Mouse (Mus musculus) lung, adult 2 months (tissue): ENCODE results near the gene Slc9a6. TPM values are rescaled to one million over a fixed set of nuclear protein-coding genes. Genes with fewer than 3 reads are reported as not detected.

Source experiments
- DNase-seq: peaks from one replicate; pipeline ENCODE4 v3.0.0; 2022
- H3K4me1 ChIP-seq: fragments of 200-500 bp; 2 replicates; pipeline ENCODE4 v1.6.1; 2011; ENCODE audit warnings: low read length; ENCODE audit not compliant: control insufficient read depth, insufficient read depth
- H3K4me3 ChIP-seq: fragments of 200-500 bp; replicated peaks from 2 replicates; pipeline ENCODE3; 2011; ENCODE audit warnings: low read depth, mild to moderate bottlenecking, control low read depth, low read length; ENCODE audit errors: extremely low read depth
- CTCF ChIP-seq: fragments of 200-500 bp; IDR thresholded peaks from 2 replicates; pipeline ENCODE4 v1.5.1; 2011; ENCODE audit warnings: mild to moderate bottlenecking, low read length, control low read depth; ENCODE audit not compliant: insufficient read depth
- POLR2A ChIP-seq: fragments of 200-500 bp; IDR thresholded peaks from 2 replicates; pipeline ENCODE4 v1.6.1; 2011; ENCODE audit warnings: low read depth, mild to moderate bottlenecking, control low read depth, low read length, borderline replicate concordance; ENCODE audit errors: extremely low read depth
- WGBS: fragments of 180-500 bp; shearing (Covaris S2); methylation state at CpG from one replicate; pipeline ENCODE4 v1.1.7; 2018; 5-methylcytosine and 5-hydroxymethylcytosine counted together
- polyA plus RNA-seq: library from polyadenylated mRNA; depleted of rRNA; stranded (reverse); fragments of >200 nt; gene quantifications from 2 replicates; pipeline ENCODE4 v1.2.3, GENCODE M21; 2012; rRNA removed

Gene Slc9a6
- polyA plus RNA-seq: 29.7 and 29.9 TPM in 2 replicates

- DNase-seq: peak; percentile 54
- H3K4me3 ChIP-seq: peak within 1 kb of the TSS; percentile 91
- 16% methylated on average over 50 of the region's 50 CpGs for WGBS
- TF ChIP-seq CTCF: no peak
- peak; percentile 38; the same call in 1 of the 2 replicates for TF ChIP-seq POLR2A
- H3K4me1 ChIP-seq: no peaks in the 10 kb centered on the region
These were observed at the start of gene Slc9a6 for GRCm38 (mm10) chrX:56609623-56610317. Gene Slc9a6, plus strand, starts transcription at chrX:56609757.

- no peaks in the 10 kb centered on the region for H3K4me1 ChIP-seq
- TF ChIP-seq POLR2A: no peak
- peak; percentile 48 for TF ChIP-seq CTCF
- no peak overlapping the region for H3K4me3 ChIP-seq
- 26% methylated on average over 6 of the region's 6 CpGs for WGBS
- DNase-seq: peak; percentile 9
These were observed 37.1 kb upstream of the Slc9a6 start for GRCm38 (mm10) chrX:56572465-56572864.

GRCm38 (mm10) chrX:56578200-56578599 lies 31.4 kb upstream of the Slc9a6 start:
- H3K4me3 ChIP-seq: no peak overlapping the region
- WGBS: 67% methylated on average over 2 of the region's 2 CpGs
- no peak for TF ChIP-seq POLR2A
- TF ChIP-seq CTCF: no peak
- H3K4me1 ChIP-seq: no peaks in the 10 kb centered on the region
- no peak for DNase-seq

DNA sequence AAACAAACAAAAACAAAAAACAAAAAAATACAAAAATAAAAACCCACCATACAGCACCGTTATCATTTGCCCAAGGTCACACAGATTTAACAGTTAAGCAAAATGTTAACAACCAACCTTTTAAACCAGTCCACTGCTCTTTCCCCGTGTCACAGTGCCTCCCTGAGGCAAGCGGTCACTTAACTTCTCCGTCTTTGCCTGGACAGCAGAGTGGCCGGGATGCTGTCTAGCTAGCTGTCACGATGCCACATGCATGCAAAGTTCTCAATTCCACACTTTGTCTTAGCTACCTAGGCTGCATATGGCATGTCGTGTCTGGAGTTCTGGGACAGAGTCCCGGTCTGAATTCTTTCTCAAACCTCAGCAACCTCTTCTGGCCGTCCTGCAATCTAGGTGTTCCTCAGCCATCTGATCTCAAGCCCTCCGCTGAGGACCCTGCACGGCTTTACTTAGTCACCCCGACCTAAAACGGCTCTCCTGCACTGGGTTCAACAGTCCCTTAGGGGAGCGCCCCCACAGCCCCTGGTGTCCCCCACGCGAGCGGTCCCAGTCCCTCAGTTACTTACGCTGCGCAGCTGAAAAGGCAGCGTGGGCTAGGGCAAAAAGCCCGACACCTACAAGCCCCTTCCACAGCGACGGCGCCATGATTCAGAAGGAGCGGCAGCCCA lies 12.2 kb upstream of the Slc9a6 start:
- H3K4me1 ChIP-seq: peaks cover 2% of the 10 kb centered on the region
- TF ChIP-seq POLR2A (no peak), CTCF (0 out of 2 replicates have a peak, but pooled peaks have one; percentile 25)
- WGBS: 20% methylated on average over 25 of the region's 25 CpGs
- DNase-seq: no peak
- H3K4me3 ChIP-seq: peak overlapping the region; percentile 89

DNA sequence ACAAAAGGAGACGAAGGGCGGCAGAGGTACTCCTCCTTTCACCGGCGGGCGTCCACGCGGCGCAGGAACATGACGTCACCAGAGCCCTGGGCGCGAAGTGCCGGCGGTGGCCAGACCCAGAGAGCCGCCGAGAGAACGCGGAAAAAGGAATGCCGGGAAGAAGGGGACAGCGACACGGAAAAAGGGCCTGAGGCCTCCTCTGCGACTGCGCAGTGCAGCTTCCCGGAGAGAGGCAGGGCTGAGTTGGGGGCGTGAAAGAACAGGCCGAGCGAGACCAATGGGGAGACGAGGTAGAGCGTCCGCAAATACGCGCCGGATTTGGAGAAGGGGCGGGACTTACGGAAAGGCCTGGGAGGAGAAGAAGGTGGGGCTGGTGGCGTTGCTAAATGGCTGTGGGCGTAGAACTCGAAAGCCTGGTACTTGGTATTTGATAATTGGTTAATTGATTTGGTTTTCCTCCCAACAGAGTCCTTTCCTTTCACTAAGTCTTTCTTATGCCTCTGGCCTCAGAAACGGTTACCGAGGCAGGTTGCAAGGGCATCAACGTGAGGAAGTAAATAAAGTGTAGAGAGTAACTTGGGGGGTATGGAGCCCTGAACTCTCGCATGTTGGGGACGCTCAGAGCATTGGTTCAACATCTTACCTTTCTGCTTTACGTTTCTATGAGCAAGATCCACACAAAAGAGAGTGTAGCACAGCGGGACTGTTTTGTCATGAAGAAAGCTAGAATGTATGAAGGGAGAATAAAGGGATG lies 11.5 kb upstream of the Slc9a6 start, which contains the start of gene Mmgt1:
Gene Mmgt1 (minus strand): TSS at position 183 of the 754 bp plus-strand sequence.
- DNase-seq: peak; percentile 83
- H3K4me3 ChIP-seq: peak within 1 kb of the TSS; percentile 89
- no peak for TF ChIP-seq CTCF
- peak; percentile 60; the same call in 1 of the 2 replicates for TF ChIP-seq POLR2A
- 27% methylated on average over 43 of the region's 44 CpGs for WGBS
- peaks cover 2% of the 10 kb centered on the region for H3K4me1 ChIP-seq

DNA sequence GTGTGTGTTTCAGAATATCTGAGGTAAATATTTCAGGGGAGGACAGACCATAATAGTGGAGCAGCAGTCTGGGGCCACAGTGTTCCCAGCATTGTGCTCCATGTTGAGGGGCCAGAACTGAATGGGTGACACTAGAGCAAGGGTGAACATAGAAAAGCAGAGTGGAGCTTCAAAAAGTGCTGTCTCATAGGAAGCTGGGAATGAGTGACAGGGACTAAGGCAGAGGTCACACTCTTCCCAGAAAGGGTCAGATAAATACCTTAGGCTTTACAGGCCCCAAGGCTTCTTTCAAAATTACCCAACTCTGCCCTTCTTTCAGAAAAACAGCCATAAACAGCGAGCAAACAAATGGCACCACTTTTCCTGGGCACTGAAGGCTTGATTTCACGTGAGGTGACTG lies 3.0 kb upstream of the Slc9a6 start:
- H3K4me3 ChIP-seq: no peak overlapping the region
- 75% methylated on average over 2 of the region's 2 CpGs for WGBS
- H3K4me1 ChIP-seq: no peaks in the 10 kb centered on the region
- DNase-seq: no peak
- no peak for TF ChIP-seq POLR2A
- TF ChIP-seq CTCF: no peak

GRCm38 (mm10) chrX:56607032-56607710 lies 2.4 kb upstream of the Slc9a6 start:
- Histone ChIP-seq H3K4me3 (no peak overlapping the region), H3K4me1 (no peaks in the 10 kb centered on the region)
- DNase-seq: peak; percentile 7
- TF ChIP-seq CTCF: no peak
- no peak for TF ChIP-seq POLR2A
- WGBS: 58% methylated on average over 7 of the region's 7 CpGs

GRCm38 (mm10) chrX:56609285-56609622 lies 303 bp upstream of the Slc9a6 start:
- TF ChIP-seq POLR2A: no peak
- TF ChIP-seq CTCF: no peak
- 26% methylated on average over 7 of the region's 7 CpGs for WGBS
- no peak for DNase-seq
- Histone ChIP-seq H3K4me3 (peak overlapping the region; percentile 76), H3K4me1 (no peaks in the 10 kb centered on the region)

DNA sequence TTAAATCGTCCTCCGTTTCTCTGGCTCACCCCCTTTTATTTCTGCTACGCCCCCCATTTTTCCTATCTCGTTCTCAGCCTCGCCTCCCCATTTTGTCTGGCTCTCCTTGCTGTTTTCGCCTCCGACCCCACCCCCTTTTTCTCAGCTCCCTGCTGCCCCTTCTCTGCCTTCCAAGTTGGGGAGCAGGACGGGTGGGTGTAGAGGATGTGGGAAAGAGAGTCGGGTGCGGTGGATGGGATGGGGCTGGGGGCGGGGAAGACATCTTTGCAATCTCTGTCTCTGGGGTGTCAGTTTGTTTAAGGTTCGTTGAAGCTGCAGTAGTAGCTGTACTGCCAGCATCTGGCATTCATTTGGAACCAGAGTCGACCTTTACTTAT lies 749 bp downstream of the Slc9a6 start:
- H3K4me1 ChIP-seq: no peaks in the 10 kb centered on the region
- TF ChIP-seq POLR2A (no peak), CTCF (no peak)
- peak overlapping the region; percentile 91 for H3K4me3 ChIP-seq
- DNase-seq: no peak
- 26% methylated on average over 13 of the region's 13 CpGs for WGBS
